Mouse (Mus musculus) MN1 (cell line): ENCODE data around the gene Clrn2.

Experiments
- DNase-seq: peaks from one replicate; pipeline ENCODE4 v3.0.0-alpha.2; 2016; ENCODE audit warnings: low spot score

The Clrn2 gene

GRCm38 (mm10) chr5:45510071-45510470 is 56.5 kb downstream of the Clrn2 start:
- no peak for DNase-seq

- no peak for DNase-seq
These were observed 59.4 kb downstream of the Clrn2 start for GRCm38 (mm10) chr5:45512908-45513307.

GRCm38 (mm10) chr5:45513511-45513910 is 60.0 kb downstream of the Clrn2 start:
- DNase-seq = no peak
